ENCODE assay signal across 25 mouse cellular contexts in genomic region chr9:108776614-108777013, GRCm38 (mm10). TPM values are rescaled to one million over a fixed set of nuclear protein-coding genes. Genes with fewer than 3 reads are reported as not detected.
A peak's percentile ranks its signal among the peaks of the same experiment; 100 is the strongest.
DNase-seq lines count a peak whose midpoint lies in the region; ATAC-seq and TF ChIP-seq lines count a peak whose summit lies in the region.
"Had no signal": no experiment of that assay in that cellular context is flagged by ENCODE, and none has a peak within 500 bp of the region (broad histone marks: within the 10 kb centered on the region; RNA-seq: fewer than 3 reads in every experiment).

No protein-coding gene starts in this region.

- H3K4me1 ChIP-seq in liver, postnatal 0 days (ENCODE audit: insufficient read depth): no peaks in the 10 kb centered on the region
- H3K4me1 ChIP-seq in liver, embryonic 14.5 days (replicated peaks; ENCODE audit: control insufficient read depth in 2 of 2, insufficient read depth in 2 of 2, low read length in 1 of 2): peaks cover 12 to 17% of the 10 kb centered on the region in 2 experiments
- peaks cover 4% of the 10 kb centered on the region; the same call in 1 of the 2 replicates for H3K4me1 ChIP-seq in forebrain, embryonic 14.5 days (ENCODE audit: control insufficient read depth, insufficient read depth, low read length)

- no peaks in the 10 kb centered on the region for H3K9me3 ChIP-seq in liver, postnatal 0 days (ENCODE audit: low read length)
- no peaks in the 10 kb centered on the region for H3K9me3 ChIP-seq in liver, embryonic 14.5 days (ENCODE audit: control insufficient read depth, low read length)
- H3K9me3 ChIP-seq in forebrain, embryonic 14.5 days (replicated peaks; ENCODE audit: control insufficient read depth, low read length): no peaks in the 10 kb centered on the region
- H3K9me3 ChIP-seq: G1E had no signal

- no peak overlapping the region for H3K27ac ChIP-seq in liver, postnatal 0 days (ENCODE audit: low read depth)
- no peak overlapping the region for H3K27ac ChIP-seq in liver, embryonic 14.5 days
- H3K27ac ChIP-seq in forebrain, embryonic 14.5 days (ENCODE audit: low read depth, low read length): no peak overlapping the region
- H3K27ac ChIP-seq: embryonic facial prominence, embryonic 13.5 days; forebrain, embryonic 10.5 days; heart, adult 2 months; heart, embryonic 15.5 days; hindbrain, embryonic 13.5 days had no signal

- DNase-seq in liver: peak; percentile 48
- no peak for DNase-seq in liver, postnatal 0 days
- DNase-seq in liver, embryonic 14.5 days (ENCODE audit: low read depth in 3 of 3, low spot score in 3 of 3): no peak
- DNase-seq in embryo, embryonic 10 days (ENCODE audit: low spot score): no peak
- no peak for DNase-seq in forebrain, embryonic 14.5 days (ENCODE audit: low spot score)
- DNase-seq in frontal cortex, postnatal 14 days (ENCODE audit: low spot score in 2 of 2): no peak
- DNase-seq in layer of hippocampus, adult 9-10 months (ENCODE audit: low spot score): no peak
- DNase-seq: adrenal gland, postnatal 10 days; B cell, adult 2 months; cerebellum, adult 11 months; cerebellum, adult 9-10 months; cerebellum, postnatal 25 days; gastrocnemius, postnatal 14 days; heart, adult 2 months; heart, postnatal 14 days had no signal

- H3K27me3 ChIP-seq in liver, postnatal 0 days (ENCODE audit: insufficient read depth, low read length): peaks cover 2% of the 10 kb centered on the region; the same call in 1 of the 2 replicates
- H3K27me3 ChIP-seq in liver, embryonic 14.5 days (ENCODE audit: control insufficient read depth, insufficient read depth, low read length): no peaks in the 10 kb centered on the region; the same call in 1 of the 2 replicates
- H3K27me3 ChIP-seq in forebrain, embryonic 14.5 days (replicated peaks; ENCODE audit: control insufficient read depth, insufficient read depth, low read length): no peaks in the 10 kb centered on the region
- H3K27me3 ChIP-seq: embryonic facial prominence, embryonic 13.5 days; heart, embryonic 15.5 days had no signal

- TF ChIP-seq CTCF in liver, postnatal 0 days (IDR thresholded peaks at IDR 0.05; ENCODE audit: low read depth): no peak
- no peak for TF ChIP-seq CTCF in liver, embryonic 14.5 days (IDR thresholded peaks at IDR 0.05; ENCODE audit: low read depth)

- no peaks in the 10 kb centered on the region for H3K36me3 ChIP-seq in liver, postnatal 0 days (replicated peaks; ENCODE audit: insufficient read depth, low read length)
- no peaks in the 10 kb centered on the region for H3K36me3 ChIP-seq in liver, embryonic 14.5 days (replicated peaks; ENCODE audit: control insufficient read depth, insufficient read depth, low read depth)
- no peaks in the 10 kb centered on the region for H3K36me3 ChIP-seq in forebrain, embryonic 14.5 days (ENCODE audit: control insufficient read depth, insufficient read depth, low read length)
- H3K36me3 ChIP-seq: embryonic facial prominence, embryonic 13.5 days; forebrain, embryonic 10.5 days; G1E; heart, embryonic 15.5 days; hindbrain, embryonic 13.5 days had no signal

- no peak overlapping the region for H3K9ac ChIP-seq in liver, postnatal 0 days (replicated peaks)
- no peak overlapping the region for H3K9ac ChIP-seq in liver, embryonic 14.5 days (replicated peaks)
- no peak overlapping the region for H3K9ac ChIP-seq in forebrain, embryonic 14.5 days (ENCODE audit: low read length)
- H3K9ac ChIP-seq: embryonic facial prominence, embryonic 13.5 days; heart, embryonic 15.5 days; hindbrain, embryonic 13.5 days had no signal

- no peak for ATAC-seq in liver, postnatal 0 days
- peak; percentile 75 for ATAC-seq in liver, embryonic 14.5 days (ENCODE audit: insufficient read depth)
- ATAC-seq in megakaryocyte-erythroid progenitor cell, adult 5-6 weeks (replicated peaks; ENCODE audit: low FRiP score, low TSS enrichment, poor library complexity, severe bottlenecking): peak; percentile 82
- no peak for ATAC-seq in forebrain, embryonic 14.5 days
- ATAC-seq: CD4-positive, CD25-positive, alpha-beta regulatory T cell, adult 4 months; forebrain, embryonic 16.5 days had no signal

- no peak overlapping the region for H3K4me3 ChIP-seq in liver, postnatal 0 days (ENCODE audit: low read depth, low read length)
- no peak overlapping the region for H3K4me3 ChIP-seq in liver, embryonic 14.5 days (ENCODE audit: insufficient read depth in 1 of 2, low read depth in 2 of 2, low read length in 2 of 2)
- no peak overlapping the region for H3K4me3 ChIP-seq in forebrain, embryonic 14.5 days (ENCODE audit: low read depth, low read length)
- H3K4me3 ChIP-seq: embryonic facial prominence, embryonic 13.5 days; forebrain, embryonic 10.5 days; heart, adult 2 months; heart, embryonic 15.5 days; hindbrain, embryonic 13.5 days had no signal

- WGBS in liver, postnatal 0 days (ENCODE audit: insufficient replicate concordance): 87% methylated on average over 4 of the region's 4 CpGs
- WGBS in liver, embryonic 14.5 days (ENCODE audit: insufficient replicate concordance): 56% methylated on average over 4 of the region's 4 CpGs
- WGBS in forebrain, embryonic 14.5 days: 89% methylated on average over 4 of the region's 4 CpGs

- H3K4me2 ChIP-seq in liver, postnatal 0 days (ENCODE audit: low read depth, low read length): no peak overlapping the region
- peak overlapping the region; percentile 25 for H3K4me2 ChIP-seq in liver, embryonic 14.5 days (ENCODE audit: low read depth)
- H3K4me2 ChIP-seq in forebrain, embryonic 14.5 days (ENCODE audit: low read length): no peak overlapping the region
- H3K4me2 ChIP-seq: embryonic facial prominence, embryonic 13.5 days; heart, embryonic 11.5 days; heart, embryonic 15.5 days; hindbrain, embryonic 13.5 days had no signal

- no peak for TF ChIP-seq EP300 in liver, postnatal 0 days (IDR thresholded peaks at IDR 0.05; ENCODE audit: low read depth)
- no peak for TF ChIP-seq EP300 in liver, embryonic 14.5 days (IDR thresholded peaks at IDR 0.05; ENCODE audit: low read depth)

RNA-seq across cellular contexts. Expression of gene Ip6k2, which starts 7.0 kb away (rescaled TPM):
- 12.4 and 18.6 TPM in 2 replicates for polyA plus RNA-seq in liver, postnatal 0 days (2015; fragmentation: Nextera tagmentation; extraction: Ambion mirVana)
- polyA plus RNA-seq in liver, embryonic 14.5 days (2012; rRNA removed): 27.7 and 29.2 TPM in 2 replicates
- polyA plus RNA-seq in liver, embryonic 14.5 days (2014; fragmentation: Nextera tagmentation; extraction: Ambion mirVana): 10.4 and 11.7 TPM in 2 replicates
- 29.8 and 36.7 TPM in 2 replicates for total RNA-seq in megakaryocyte-erythroid progenitor cell, adult 5-6 weeks (2014; fragmentation: Nextera tagmentation)
- total RNA-seq in megakaryocyte-erythroid progenitor cell, adult 5-6 weeks (2017): 31.3 and 48.7 TPM in 2 replicates
- polyA plus RNA-seq in forebrain, embryonic 14.5 days (2014; fragmentation: Nextera tagmentation; extraction: Ambion mirVana): 217 and 221 TPM in 2 replicates

RNA-seq across cellular contexts. Expression of gene Nckipsd, which starts 31.6 kb away (rescaled TPM):
- polyA plus RNA-seq in liver, postnatal 0 days (2015; fragmentation: Nextera tagmentation; extraction: Ambion mirVana): 4.5 TPM in 2 replicates
- polyA plus RNA-seq in liver, embryonic 14.5 days (2012; rRNA removed): 3.4 and 4.0 TPM in 2 replicates
- 3.2 TPM in 2 replicates for polyA plus RNA-seq in liver, embryonic 14.5 days (2014; fragmentation: Nextera tagmentation; extraction: Ambion mirVana)
- total RNA-seq in megakaryocyte-erythroid progenitor cell, adult 5-6 weeks (2014; fragmentation: Nextera tagmentation): 8.6 and 12.2 TPM in 2 replicates
- total RNA-seq in megakaryocyte-erythroid progenitor cell, adult 5-6 weeks (2017): 1.0 and 2.3 TPM in 2 replicates
- polyA plus RNA-seq in forebrain, embryonic 14.5 days (2014; fragmentation: Nextera tagmentation; extraction: Ambion mirVana): 13.6 and 19.2 TPM in 2 replicates

RNA-seq across cellular contexts. Expression of gene Celsr3, which starts 49.5 kb away (rescaled TPM):
- 0.09 and 0.23 TPM in 2 replicates for polyA plus RNA-seq in liver, postnatal 0 days (2015; fragmentation: Nextera tagmentation; extraction: Ambion mirVana)
- 0.19 and 0.27 TPM in 2 replicates for polyA plus RNA-seq in liver, embryonic 14.5 days (2012; rRNA removed)
- polyA plus RNA-seq in liver, embryonic 14.5 days (2014; fragmentation: Nextera tagmentation; extraction: Ambion mirVana): 0.01 and 0.06 TPM in 2 replicates
- total RNA-seq in megakaryocyte-erythroid progenitor cell, adult 5-6 weeks (2014; fragmentation: Nextera tagmentation): not detected in 2 replicates
- total RNA-seq in megakaryocyte-erythroid progenitor cell, adult 5-6 weeks (2017): 0.05 TPM in 1 of 2 replicates, not detected in the other
- polyA plus RNA-seq in forebrain, embryonic 14.5 days (2014; fragmentation: Nextera tagmentation; extraction: Ambion mirVana): 10.7 and 17.6 TPM in 2 replicates
- total RNA-seq: hematopoietic stem cell, adult 5-6 weeks had no signal
- polyA plus RNA-seq: G1E had no signal

Comparison
In these comparisons a context has a peak if more than half of its experiments do, and no peak if none do; other contexts are left out.
1. ATAC-seq: peak in liver, embryonic 14.5 days (single experiment) and megakaryocyte-erythroid progenitor cell, adult 5-6 weeks (single experiment); none in liver, postnatal 0 days (single experiment) and forebrain, embryonic 14.5 days (single experiment).